Mouse (Mus musculus) brain, embryonic 14.5 days (tissue): ENCODE data around the gene Zfp362.

ENCODE experiments used
- CTCF ChIP-seq: fragments of 200-500 bp; IDR thresholded peaks from 2 replicates; pipeline ENCODE4 v1.5.1; 2012; ENCODE audit warnings: inconsistent platforms, mild to moderate bottlenecking, moderate library complexity, borderline replicate concordance; ENCODE audit not compliant: insufficient read depth, insufficient read length; ENCODE audit errors: extremely low read depth
- POLR2A ChIP-seq: fragments of 200-500 bp; IDR thresholded peaks from 2 replicates; pipeline ENCODE4 v1.6.1; 2012; ENCODE audit warnings: mild to moderate bottlenecking, inconsistent platforms, borderline replicate concordance; ENCODE audit not compliant: poor library complexity, insufficient read depth, insufficient read length, severe bottlenecking; ENCODE audit errors: extremely low read depth

GRCm38 (mm10) chr4:128853117-128853516, 47.3 kb upstream of the Zfp362 start:
- TF ChIP-seq POLR2A (no peak), CTCF (no peak)
